Mouse (Mus musculus) stomach, postnatal 0 days (tissue): ENCODE results near the gene Haao.

Experiments
- CTCF ChIP-seq: IDR thresholded peaks from 2 replicates; pipeline ENCODE4 v1.5.1; 2016; ENCODE audit warnings: antibody characterized with exemption, low read depth, mild to moderate bottlenecking, moderate library complexity
- EP300 ChIP-seq: optimal IDR thresholded peaks from 2 replicates; pipeline ENCODE3; 2016; ENCODE audit warnings: antibody characterized with exemption

DNA sequence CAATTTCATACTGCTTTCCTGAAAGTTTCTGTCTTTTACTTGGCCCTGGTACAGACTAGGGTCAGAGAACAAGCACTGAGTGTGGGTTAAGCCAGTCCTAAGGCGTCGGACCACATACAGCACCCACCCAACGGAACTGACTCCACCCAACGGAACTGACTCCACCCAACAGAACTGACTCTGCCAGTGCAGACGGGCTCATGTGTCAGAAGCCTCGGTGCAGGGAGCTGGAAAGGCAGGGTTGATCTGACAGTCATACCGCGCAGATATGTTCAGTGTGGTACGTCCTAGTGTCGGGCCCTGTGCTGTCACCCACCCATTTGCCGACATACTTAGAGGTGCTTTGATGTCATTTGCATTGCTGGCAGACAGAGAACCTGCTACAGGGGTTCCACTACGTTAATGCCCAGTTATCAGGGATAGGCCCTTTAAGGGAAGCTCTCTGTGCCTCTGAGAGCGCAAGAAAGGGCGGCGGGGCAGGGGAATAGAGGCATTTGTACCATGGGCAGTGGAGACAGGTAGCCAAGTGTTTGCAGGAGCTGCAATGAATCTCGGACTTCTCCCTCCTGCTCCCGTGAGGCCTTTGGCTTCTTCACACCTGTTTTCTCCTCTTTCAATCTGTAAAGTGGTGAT lies 38.5 kb downstream of the Haao start:
- TF ChIP-seq CTCF, result no peak
- no peak for TF ChIP-seq EP300
